Mouse (Mus musculus) kidney, postnatal 14 days (tissue): ENCODE measurements around the gene Csnk2b.
A peak's percentile ranks its signal among the peaks of the same experiment; 100 is the strongest.
"Not testable (repeated sequence)": the region's sequence is repeated elsewhere in the genome, so short reads cannot be mapped to it uniquely, and the experiment has no call there.

Experiments
- DNase-seq: peaks from one replicate; pipeline ENCODE4 v3.0.0; 2022; ENCODE audit warnings: mixed read lengths

Csnk2b gene

DNA sequence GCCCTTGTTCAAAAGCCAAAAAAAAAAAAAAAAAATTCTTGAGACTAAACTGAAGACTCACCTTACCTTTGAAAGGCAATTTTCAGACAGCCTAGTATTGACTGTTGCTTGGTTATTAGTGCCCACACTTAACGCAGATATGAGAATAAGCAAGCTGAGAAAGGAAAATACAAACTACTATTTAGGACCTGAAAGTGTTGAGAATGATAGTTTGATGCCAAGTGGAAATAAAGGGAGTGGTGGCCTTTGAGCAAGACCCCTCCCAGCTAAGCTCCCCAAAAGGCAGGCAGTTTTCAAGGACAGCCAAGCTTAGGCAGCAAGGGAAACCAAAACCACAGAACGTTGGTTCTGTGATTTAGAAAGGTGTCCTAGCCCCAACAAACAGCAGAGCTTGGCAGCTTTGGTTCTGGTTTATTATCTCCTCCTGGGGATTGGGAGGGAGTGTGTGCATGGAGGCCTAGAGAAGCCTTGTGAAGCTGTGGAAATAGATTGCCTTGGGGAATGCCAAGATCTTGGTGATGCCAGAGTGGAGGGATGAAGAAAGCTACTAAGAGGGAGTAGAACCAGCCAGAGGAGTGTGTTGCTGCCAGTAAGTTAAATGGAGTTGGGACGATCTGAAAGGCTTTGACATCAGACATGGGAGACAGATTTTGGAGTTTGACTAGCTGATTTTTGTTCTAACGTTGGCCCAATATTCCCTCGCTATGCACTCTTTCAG lies 26.2 kb upstream of the Csnk2b start:
- no peak for DNase-seq

DNA sequence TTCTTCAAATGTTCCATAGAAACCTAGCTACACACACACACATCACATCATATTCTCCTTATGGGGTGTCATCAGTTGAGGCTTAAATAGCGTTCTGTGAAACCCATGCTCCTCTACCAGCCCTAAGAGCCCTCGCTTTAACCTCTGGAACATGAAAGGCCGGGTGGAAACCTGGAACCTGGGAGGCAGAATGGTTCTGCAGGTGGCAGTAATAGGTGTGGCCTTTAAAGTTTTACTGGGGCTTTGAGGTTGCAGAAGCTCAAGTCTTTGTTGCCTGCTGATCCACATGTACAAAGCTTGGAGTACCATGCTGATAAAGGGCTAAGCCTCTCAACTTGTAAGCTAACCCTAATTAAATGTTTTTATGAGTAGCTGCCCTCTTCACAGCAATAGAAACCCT lies 25.5 kb upstream of the Csnk2b start:
- DNase-seq, result no peak

DNA sequence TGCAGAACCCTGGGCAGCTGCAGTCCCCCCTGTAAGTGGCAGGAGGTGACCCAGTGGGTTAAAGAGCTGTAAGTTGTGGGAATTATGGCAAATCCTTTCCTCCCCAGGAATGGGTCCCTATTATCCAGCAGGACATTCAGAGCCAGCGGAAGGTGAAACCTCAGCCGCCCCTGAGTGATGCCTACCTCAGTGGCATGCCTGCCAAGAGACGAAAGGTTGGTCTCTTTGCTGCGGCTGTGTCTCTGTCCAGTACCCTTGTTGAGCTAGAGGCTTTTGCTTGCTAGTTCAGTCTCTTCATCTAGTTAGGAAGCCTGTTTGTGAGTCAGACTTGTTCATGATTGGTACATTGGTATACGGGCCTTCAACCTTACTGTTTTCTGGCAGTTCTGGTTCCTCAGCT lies 24.3 kb upstream of the Csnk2b start:
- no peak for DNase-seq

DNA sequence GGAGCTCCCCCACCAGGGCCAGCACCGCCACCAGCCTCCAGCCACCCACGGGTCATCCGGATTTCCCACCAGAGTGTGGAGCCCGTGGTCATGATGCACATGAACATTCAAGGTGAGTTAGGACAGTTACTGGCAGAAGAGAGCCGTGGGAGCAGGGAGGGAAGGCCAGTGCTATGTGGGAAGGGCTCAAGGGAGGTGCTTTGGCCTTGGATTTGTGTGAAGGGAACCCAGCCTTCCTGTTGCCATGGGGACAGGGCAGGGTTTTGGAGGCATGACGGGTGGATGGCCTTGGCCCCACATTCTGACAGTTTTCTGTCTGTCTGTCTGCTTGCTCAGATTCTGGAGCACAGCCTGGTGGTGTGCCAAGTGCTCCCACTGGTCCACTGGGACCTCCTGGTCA lies 20.1 kb upstream of the Csnk2b start:
- DNase-seq, result no peak

DNA sequence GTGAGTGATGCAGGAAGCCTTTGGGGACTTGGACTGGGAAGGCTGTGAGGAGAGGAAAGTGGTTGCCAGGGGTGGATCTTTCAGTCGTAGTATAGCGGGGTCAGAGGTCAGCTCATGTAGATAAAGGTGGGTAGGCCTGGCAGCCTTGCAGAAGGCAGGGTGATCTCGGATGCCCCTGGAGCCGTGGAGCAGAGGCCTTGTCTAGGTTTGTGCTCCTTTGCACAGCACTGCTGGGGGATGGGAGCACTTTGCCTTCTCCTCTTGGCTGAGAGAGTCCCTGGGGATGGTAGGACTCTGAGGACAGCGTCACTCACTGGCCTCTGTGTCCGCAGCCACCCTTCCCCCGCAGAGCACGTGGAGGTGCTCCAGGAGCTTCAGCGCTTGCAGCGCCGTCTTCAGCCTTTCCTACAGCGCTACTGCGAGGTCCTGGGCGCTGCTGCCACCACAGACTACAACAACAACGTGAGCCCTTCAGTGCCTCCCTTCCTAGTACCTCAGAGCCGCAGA lies 18.7 kb upstream of the Csnk2b start:
- no peak for DNase-seq

DNA sequence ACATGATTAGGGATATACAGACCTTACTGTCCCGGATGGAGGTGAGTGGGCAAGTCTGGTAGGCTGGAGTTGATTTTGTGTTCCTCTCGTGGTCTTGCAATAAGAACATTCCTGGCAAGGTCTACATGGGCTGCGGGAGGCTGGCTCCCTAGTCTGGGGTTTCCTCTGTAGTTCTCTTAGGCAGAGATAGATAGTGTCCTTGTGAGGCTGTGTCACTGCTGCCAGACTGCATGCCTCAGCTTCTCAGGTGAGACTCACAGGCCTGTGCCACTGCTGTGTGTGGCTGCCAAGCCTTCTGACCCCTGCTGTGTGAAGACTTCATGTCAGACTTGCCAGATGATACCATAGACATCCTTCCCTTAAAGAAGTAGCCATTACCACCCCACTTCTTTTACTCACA lies 17.4 kb upstream of the Csnk2b start:
- no peak for DNase-seq

DNA sequence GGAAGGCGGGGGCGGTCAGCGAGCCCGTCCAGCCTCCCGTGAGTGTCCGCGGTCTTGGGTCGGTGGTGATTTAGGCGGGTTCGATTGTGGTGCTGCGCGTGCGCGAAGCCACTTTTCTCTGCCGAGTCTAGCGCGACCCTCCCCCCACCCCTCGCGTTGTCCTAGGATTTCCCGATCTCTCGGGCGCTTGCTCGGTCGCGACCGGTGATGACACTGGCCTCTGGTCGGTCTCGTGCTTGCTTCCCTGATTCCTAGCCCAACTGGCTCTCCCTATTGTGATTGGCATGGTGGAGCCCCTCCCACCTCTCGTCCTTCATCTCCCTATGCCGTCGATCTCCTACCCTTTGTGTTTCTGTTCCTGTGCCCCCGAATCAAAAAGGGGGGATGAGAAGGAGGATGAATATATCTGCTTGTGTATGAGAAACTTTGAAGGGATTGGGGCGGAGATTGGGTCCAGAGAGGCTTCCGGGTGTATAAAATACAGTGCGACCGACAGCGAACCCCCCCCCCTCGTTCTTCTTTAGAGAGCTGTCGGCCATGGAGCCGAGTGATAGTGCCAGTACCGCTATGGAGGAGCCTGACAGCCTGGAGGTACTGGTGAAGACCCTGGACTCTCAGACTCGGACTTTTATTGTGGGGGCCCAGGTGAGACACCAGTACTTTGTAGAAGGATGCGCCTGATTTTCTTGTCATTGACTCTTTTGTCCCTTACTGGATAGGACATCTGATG lies 13.9 kb upstream of the Csnk2b start:
- DNase-seq, result no peak

DNA sequence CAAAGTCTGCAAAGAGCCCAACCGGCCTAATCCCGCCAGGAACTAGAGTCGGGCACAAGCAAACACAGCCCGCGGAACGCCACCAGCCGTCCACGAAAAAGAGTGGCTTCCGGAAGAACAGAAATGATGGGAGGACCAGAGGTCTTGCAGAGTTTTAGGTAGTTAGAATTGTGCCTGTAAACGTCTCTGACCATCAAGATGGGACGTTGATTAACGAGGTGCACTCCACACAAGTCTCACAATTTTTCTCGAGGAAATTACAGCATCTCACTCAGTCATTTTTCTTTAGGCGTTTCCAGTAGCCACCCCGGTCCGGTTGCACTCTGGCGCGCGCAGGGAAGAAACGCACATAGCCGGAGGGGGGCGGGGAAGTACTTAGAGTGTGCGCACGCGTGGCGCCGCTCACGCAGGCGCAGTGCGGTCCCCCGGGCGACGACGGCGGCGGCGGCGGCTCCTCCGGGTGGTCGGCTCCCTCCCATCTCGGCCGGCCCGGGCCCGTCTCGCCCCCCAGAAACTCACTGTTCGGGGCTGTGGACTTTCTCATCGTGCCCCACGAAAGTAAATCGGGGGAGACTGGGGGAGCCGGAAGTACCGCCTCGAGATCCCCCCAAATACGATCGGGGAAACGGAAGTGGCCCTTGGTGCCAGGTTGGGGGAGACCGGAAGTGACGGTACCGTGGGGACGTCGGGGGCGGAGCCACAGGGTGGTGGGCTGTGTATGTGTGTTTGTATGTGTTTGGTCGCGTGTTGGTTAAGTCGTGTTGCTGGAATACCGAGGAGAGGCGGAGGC lies 13.1 kb upstream of the Csnk2b start, which contains the start of gene Bag6:
Gene Bag6 (plus strand): TSS at position 378 of the 790 bp plus-strand sequence.
- DNase-seq, result peak; percentile 97

DNA sequence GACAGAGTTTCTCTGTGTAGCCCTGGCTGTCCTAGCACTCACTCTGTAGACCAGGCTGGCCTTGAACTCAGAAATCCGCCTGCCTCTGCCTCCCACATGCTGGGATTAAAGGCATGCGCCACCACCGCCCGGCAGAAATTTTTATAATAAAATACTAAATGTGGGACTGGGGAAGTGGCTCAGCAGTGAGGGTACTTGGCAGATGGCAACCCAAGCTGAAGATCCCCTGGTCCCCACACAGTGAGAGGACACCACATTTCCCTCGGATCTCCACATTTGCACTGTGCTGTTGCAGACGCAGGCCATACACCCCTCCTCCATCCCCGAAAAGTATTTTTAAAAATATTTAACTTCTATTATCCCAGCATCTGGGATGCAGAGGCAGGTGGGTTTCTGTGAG lies 11.7 kb upstream of the Csnk2b start:
- DNase-seq, result no peak

DNA sequence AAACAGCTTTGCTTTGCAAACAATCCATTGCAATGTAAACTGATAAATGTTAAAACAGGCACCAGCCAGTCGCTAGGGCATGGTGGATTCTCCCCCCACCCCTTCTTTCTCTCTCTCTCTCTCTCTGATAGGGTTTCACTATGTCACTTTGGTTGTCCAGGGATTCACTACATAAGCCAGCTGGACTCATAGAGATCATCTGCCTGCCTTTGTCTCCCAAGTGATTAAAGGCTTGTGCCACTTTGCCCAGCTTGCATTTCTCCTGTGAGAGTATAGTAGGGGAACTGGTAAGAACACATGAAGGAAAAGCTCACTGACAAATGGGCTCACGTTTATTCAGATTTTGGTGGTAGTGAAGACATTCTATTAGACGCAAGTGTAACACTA lies 10.3 kb upstream of the Csnk2b start:
- DNase-seq, result no peak

DNA sequence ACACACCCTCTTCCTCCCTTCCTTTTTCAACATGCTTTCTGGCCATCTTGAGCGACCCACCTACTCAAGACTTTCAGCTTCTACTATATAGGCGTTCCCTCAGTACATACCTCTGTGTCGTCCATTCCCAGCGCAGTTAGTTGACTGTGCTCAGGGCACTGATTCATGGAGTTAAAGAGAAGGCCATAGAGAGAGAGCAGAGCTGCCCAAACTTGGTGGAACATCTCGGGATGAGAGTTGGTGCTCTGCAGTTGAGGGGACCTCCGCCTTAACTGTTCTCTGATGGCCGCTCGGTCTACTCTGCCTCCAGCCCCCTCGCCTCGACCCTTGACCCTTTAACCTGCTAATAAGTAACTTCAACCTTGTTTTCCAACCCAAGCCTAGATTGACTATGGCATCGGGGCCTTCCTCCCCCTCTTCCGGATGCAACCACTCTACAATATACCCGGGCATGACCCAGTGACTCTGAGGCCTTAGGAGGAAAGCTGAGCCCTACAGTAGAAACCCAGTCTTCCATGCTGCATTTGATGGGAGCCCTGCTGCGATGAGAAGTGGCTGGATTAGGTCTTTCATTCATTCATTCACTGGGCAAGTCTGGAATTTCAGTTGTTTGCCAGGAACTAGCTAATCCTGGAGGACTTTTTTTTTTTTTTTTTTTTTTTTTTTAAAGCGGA lies 9.8 kb upstream of the Csnk2b start, which contains the start of gene Apom:
Gene Apom (minus strand): TSS at position 551 of the 674 bp plus-strand sequence.
- peak; percentile 40 for DNase-seq

DNA sequence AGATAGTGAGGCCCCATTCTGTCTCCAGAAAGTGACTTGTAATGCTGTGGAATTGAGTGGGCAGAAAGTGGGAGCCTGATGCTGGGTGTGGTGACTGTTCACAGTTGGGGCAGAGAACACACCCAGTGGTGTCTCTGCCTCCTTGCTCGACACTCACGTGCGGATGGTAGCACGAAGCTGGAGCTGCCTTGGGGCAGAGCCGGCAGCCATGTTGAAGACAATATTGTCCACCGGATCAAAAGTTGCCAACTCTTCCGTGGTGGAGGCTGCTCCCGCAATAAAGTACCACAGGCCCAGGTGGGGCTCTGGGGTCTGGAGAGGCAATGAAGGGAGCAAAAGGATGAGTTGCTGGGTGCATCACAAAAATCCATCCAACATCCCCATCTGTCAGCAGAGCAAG lies 9.2 kb upstream of the Csnk2b start:
- no peak for DNase-seq

DNA sequence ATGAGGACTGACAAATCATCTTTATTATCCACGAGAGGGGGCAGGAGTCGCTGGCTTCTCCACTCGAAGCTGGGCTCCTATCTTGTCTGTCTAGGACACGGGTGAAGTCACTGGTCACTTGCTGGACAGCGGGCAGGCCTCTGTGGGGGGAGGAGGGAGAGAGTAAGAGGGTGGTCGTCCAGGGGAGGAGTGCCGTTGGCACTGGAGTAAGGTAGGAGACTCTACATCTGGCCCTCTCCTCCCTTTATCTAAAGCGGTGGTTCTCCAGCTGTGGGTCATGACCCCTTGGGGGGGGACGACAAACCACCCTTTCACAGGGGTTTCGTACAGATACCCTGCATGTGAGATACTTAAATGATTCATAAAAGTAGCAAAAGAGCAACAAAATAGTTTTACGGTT lies 7.1 kb upstream of the Csnk2b start:
- no peak for DNase-seq

DNA sequence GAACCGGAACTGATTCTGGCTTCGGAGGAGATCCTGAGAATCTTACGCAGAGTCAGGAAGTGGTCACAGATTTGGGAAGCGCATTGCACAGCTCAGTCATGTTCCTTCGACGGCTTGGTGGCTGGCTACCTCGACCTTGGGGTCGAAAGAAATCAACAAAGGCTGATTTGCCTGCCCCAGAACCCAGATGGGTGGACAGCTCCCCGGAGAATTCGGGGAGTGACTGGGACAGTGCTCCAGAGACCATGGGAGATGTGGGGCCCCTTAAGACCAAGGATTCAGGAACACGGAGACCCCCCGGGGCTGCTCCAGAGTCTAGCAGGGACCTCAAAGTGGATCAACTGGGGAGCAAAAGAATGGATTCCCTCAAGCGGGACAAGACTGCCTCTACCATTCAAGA lies 5.2 kb upstream of the Csnk2b start:
- no peak for DNase-seq

DNA sequence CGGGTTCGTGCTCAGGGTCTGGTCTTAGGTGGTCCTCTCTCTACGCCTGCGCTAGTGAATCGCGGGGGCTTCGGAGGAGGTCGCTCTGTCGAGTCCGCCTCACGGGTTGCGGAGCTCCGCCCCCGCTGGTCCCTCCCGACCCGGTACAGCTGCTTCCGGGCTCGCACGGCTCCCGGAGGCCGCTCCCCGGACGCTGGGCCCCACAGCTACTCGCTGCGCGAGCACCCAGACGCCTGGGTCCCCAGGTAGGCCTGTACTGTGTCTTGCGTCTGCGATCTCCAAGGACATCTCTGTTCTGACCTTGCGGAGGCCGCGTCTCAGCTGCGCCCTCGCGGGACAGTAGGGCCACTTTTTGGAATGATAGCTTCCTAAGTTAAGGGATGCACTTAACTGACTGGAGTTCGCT lies 4.4 kb upstream of the Csnk2b start, which contains the start of gene D17H6S53E:
Gene D17H6S53E (plus strand): TSS at position 168 of the 406 bp plus-strand sequence.
- DNase-seq, result peak; percentile 85

DNA sequence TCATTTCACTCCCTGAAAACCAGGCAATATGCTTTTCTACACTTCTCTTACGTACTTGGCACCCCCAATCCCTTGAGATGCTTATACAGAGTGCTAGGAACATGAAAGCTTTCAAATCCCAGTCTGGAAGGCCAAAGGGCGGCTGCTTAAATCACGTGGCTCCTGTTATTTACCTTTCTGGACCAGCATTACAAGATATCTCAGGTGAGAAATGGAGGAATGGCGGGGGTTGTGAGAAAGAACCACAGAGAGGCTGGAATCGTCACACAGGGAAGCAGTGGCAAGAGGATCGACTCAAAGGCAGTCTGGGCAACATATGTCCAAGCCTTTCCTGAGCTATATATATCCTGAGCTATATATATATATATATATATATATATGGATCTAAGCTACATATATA lies 3.7 kb upstream of the Csnk2b start:
- no peak for DNase-seq

DNA sequence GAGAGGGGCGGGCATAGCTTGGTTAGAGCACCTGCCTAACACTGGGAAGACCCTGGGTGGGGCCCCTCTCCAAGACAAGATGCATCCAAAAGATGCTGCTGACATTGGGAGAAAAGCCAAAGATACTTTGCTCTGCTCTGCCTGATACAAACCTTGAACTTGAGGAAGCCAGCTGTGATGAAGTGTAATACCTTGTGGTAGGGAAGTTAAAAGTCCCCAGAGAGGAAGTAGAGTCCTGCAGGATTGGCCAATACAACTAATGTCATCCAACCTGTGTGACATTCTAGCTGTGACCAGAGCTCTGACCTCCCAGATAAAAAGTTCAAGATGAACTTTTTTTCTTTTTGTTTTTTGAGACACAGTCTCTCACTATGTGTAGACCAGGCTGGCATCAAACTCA lies 3.2 kb upstream of the Csnk2b start:
- no peak for DNase-seq

DNA sequence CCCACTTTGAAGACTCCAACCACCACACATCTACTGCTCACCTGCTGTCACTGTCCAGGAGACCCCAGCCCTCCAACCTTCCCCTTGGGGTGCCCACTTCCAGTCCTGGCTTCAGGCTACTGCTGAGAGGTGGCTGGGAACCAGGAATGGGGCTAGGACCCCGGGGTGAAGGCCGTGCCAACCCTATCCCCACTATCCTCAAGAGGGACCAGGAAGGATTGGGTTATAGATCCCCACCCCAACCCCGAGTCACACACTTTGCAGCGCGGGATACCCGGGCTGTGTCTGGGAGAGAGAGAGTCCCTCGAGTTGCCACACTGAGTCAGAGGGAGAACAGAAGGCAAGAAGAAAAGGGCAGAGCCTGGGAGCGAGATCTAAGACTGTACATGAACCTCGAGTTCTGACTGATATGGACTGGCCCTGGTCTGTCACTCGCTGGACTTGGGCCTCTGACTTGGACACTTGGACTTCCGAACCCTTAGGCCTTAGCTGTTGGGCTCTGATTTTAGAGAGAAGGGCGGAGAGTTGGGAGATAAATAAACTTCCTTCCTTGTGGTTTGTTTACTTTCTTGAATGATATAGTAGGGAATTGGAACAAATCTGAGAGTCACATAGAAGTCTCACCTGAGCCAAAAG lies 2.5 kb upstream of the Csnk2b start:
- DNase-seq, result not testable (repeated sequence)

DNA sequence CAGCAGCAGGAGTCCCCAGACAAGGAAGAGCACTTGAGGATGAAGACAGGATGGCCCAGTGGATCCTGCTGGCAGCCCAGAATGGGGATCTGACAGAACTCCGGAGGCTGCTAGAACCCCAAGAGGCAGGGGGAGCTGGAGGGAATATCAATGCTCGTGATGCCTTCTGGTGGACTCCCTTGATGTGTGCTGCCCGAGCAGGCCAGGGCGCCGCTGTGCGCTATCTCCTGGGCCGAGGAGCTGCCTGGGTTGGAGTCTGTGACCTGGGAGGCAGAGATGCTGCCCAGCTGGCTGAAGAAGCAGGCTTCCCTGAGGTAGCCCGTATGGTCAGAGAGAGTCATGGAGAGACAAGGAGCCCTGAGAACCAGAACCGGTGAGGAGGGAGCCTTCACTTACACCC lies 1.4 kb upstream of the Csnk2b start:
- DNase-seq, result not testable (repeated sequence)

DNA sequence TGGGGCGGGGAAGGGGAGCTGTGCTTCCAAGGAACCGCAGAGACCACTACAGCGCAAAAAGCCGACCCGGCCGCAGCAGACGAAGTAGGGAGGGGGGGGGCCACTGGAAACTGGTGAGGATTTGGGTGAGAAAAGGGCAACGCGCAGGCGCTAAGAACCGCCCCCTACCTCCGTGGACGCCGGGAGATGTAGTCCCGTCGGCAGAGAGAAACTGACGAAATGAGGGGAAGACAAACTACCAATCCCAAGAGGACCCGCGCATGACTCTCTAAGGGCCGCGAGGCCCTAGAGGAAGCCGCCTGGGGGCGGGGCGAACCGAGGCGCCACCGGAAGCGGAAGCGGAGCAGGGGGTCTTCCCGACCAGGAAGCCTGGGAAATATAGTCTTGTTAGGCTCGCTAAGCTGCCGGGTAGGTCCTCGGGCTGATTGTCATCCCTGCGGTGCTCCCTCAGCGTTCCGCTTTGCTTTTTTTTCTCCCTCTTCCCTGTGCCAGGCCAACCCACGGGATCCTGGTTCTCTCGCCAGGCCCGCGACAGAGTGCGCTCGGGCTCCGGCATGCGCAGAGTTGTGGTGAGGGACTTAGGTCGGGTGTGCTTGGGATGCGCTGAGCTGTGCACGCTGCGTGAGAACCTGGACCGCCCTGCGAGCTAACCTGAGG lies 582 bp downstream of the Csnk2b start, which contains the start of gene Gpank1:
Gene Gpank1 (plus strand): TSS at position 313 of the 657 bp plus-strand sequence.
- DNase-seq, result peak; percentile 98

DNA sequence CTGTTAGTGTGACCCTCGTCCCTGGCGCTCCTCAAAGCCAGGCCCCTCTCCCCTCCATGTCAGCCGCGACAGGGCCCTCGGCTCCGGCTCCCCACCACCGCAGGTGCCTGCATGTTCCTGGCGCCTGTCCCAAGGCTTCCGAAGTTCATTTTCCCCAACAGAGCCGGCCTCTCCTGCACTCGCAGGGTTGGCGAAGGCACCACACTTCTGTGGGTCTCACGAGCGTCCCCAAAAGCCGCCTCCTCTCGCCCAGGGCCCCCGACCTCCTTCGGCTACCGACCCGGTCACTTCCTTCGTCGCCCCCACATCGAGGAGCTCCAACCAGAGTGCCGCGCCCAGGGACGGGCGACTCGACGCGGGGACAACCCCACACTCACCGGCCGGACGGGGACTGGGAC lies 1.1 kb downstream of the Csnk2b start:
- DNase-seq, result peak; percentile 55
